Mouse (Mus musculus): ENCODE measurements at regions not wholly inside any gene's neighbourhood (a gene's known extent, or its start where the extent isn't known, plus 50 kb on each side); places are given as distances from the start of the nearest gene placed in this dataset.

DNA sequence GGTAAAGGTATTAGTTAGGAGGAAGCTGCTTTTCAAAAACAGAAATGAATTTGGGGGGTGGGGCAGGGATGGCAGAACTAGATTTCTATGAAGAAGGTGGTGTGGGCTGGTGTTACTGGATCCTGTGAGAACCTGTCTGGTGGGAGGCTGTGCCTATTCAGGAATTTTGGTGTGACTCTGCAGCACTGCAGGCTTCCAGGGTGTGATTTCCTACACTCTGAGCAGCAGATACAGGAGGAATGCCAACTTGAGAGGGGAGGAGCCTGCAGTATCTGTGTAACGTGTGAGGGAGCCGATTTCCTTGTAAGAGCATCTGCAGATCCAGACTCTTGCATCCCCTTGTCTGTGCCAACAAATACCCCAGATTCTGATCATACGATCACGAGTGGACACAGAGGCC is 231.1 kb downstream of the Gadd45g start:
- Histone ChIP-seq H3K4me3 (no peak overlapping the region), H3K4me2 (no peak overlapping the region), H3K4me1 (replicated peaks) (peaks cover 44% of the 10 kb centered on the region), H3K9ac (no peak overlapping the region), H3K9me3 (replicated peaks) (no peaks in the 10 kb centered on the region), H3K27ac (peak overlapping the region; percentile 93; the same call in 1 of the 2 replicates), H3K27me3 (no peaks in the 10 kb centered on the region), H3K36me3 (no peaks in the 10 kb centered on the region)
- no peak for ATAC-seq (replicated peaks; ENCODE audit: insufficient number of reproducible peaks, insufficient read depth, low FRiP score, low read depth)
- 33% methylated on average over 4 of the region's 4 CpGs for WGBS

- WGBS = 53% methylated on average over 6 of the region's 6 CpGs
- no peak for ATAC-seq (replicated peaks; ENCODE audit: insufficient number of reproducible peaks, insufficient read depth, low FRiP score, low read depth)
- H3K9ac ChIP-seq = no peak overlapping the region
Observed at GRCm38 (mm10) chr13:52078561-52078960, 232.1 kb downstream of the Gadd45g start.

DNA sequence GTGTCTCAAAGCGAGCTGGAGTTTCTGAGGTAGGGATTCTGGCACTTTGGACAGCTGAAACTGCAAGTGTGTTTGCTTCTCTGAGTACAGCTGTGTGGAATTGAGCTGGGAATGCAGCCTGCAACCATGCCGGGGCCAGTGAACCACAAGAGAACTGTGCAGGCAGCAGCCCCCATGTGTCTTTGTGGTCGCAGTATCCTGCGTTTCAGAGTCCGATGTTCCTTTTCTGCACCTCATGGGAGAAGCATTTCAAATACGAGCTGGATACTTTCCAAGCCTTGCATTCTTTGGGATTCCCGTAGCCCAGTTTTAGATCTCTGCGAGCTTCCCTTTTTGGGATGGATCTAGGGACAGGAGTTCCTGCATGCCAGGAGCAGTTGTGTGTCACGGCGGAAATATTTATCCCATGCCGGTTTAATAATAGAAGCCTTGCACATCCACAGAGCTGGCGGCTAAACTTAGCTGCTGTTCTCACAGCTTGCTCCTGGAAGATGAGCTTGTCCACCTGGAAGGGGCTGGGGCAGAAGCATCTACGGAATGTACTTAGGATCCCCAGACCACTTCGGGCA is 233.3 kb downstream of the Gadd45g start:
- Histone ChIP-seq H3K4me3 (0 out of 2 replicates have a peak overlapping the region, but pooled peaks have one; percentile 6), H3K9ac (peak overlapping the region; percentile 32), H3K4me1 (replicated peaks) (peaks cover 45% of the 10 kb centered on the region), H3K9me3 (replicated peaks) (no peaks in the 10 kb centered on the region), H3K36me3 (no peaks in the 10 kb centered on the region), H3K27me3 (no peaks in the 10 kb centered on the region), H3K4me2 (peak overlapping the region; percentile 45), H3K27ac (peak overlapping the region; percentile 93)
- ATAC-seq (replicated peaks; ENCODE audit: insufficient number of reproducible peaks, insufficient read depth, low FRiP score, low read depth) = peak; percentile 88
- 9% methylated on average over 14 of the region's 14 CpGs for WGBS

More at GRCm38 (mm10) chr13:52078561-52078960, 232.1 kb downstream of the Gadd45g start:
- Histone ChIP-seq H3K9me3 (replicated peaks) (no peaks in the 10 kb centered on the region), H3K4me3 (no peak overlapping the region), H3K36me3 (no peaks in the 10 kb centered on the region), H3K27ac (peak overlapping the region; percentile 93), H3K4me1 (replicated peaks) (peaks cover 44% of the 10 kb centered on the region), H3K4me2 (no peak overlapping the region), H3K27me3 (no peaks in the 10 kb centered on the region)

DNA sequence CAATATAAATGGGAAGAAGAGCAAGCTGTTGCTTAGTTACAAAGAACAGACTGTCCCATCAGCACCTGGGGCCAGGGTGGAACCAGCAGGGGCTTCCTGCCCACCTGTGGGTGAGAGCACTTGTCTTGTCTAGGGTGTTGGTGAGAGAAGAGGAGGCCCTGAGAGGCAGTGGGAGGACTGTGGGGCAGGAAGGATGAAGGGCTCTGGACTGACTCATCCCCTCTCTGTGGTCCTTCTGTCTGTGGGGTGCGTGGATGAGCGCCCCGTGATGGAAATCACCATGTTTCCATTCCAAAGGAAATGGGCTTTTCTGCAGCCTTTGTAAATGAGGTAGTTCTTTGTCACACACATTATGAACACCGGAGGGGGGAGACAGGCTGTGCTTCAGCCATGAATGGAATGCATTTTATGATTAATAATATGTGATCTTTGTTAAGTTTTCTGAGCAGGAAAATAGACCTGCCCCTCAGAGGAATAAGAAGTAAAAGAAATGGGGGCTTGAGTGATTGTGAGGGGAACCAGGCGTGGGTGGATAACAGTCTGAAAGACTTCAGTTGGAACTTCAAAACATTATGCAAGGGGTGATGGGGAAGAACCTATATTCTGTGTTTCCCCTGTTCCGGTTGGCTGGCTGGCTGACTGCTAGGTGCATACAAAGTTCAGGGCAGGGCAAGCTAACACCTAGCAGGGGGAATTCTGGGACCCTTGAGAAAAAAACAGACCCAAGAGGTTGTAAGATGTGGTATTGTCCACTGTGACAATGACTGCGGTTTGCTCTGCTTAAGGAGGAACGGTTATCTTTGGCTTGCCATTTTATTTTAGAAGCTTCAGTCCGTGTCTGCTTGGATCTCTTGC is 237.3 kb downstream of the Gadd45g start:
- peaks cover 43% of the 10 kb centered on the region for H3K4me1 ChIP-seq (replicated peaks)
- no peak overlapping the region for H3K27ac ChIP-seq
- no peaks in the 10 kb centered on the region for H3K27me3 ChIP-seq
- no peak overlapping the region for H3K4me3 ChIP-seq
- no peaks in the 10 kb centered on the region for H3K36me3 ChIP-seq
- no peaks in the 10 kb centered on the region for H3K9me3 ChIP-seq (replicated peaks)
- no peak overlapping the region for H3K4me2 ChIP-seq
- ATAC-seq (replicated peaks; ENCODE audit: insufficient number of reproducible peaks, insufficient read depth, low FRiP score, low read depth) = no peak
- no peak overlapping the region for H3K9ac ChIP-seq
- WGBS = 72% methylated on average over 9 of the region's 9 CpGs

DNA sequence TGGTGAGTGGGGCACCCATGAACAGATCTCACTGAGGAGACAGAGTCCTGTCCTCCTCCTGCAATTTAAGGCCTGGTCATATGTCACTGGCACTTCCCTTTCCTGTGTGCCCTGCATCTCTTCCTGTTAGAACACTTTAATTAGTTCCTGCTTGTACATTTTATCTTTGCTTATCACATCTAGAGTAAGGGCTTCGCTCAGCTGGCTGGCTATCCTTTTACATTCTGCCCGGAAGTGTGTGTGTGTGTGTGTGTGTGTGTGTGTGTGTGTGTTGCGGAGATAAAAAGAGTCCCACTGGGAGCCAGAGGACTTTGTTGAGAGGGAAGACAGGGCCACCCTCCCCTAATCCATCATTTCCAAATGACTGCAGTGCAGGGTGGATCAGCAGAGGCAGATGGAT is 238.6 kb downstream of the Gadd45g start:
- ATAC-seq (replicated peaks; ENCODE audit: insufficient number of reproducible peaks, insufficient read depth, low FRiP score, low read depth) = no peak
- no peak overlapping the region for H3K9ac ChIP-seq
- H3K4me1 ChIP-seq (replicated peaks) = peaks cover 33% of the 10 kb centered on the region
- H3K9me3 ChIP-seq (replicated peaks) = no peaks in the 10 kb centered on the region
- H3K27ac ChIP-seq = no peak overlapping the region
- H3K36me3 ChIP-seq = no peaks in the 10 kb centered on the region
- H3K4me2 ChIP-seq = no peak overlapping the region
- no peaks in the 10 kb centered on the region for H3K27me3 ChIP-seq
- H3K4me3 ChIP-seq = no peak overlapping the region
- 33% methylated on average over 3 of the region's 3 CpGs for WGBS

DNA sequence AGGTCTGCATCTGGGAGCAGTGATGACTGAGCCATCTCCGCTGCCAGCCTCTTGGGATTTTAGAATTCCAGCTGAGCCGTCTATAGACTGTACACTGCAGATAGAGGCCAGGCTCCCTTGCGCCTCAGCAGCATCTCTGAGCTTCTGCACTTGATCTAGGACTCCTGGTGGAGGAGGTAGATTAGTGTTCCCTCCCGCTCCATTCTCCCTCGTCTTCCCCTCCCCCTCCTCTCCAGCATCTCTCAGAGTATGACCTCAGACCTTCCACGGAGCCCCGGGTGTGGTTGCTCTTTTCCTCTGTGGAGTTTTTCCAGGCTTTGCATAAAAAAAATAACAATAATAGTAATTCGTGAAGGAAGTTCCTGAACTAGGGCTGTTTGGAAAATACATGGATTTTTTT is 241.8 kb downstream of the Gadd45g start:
- Histone ChIP-seq H3K4me2 (no peak overlapping the region), H3K27me3 (no peaks in the 10 kb centered on the region), H3K4me3 (no peak overlapping the region), H3K9ac (no peak overlapping the region), H3K36me3 (no peaks in the 10 kb centered on the region), H3K27ac (no peak overlapping the region), H3K4me1 (replicated peaks) (peaks cover 23% of the 10 kb centered on the region), H3K9me3 (replicated peaks) (no peaks in the 10 kb centered on the region)
- WGBS = 22% methylated on average over 8 of the region's 8 CpGs
- ATAC-seq (replicated peaks; ENCODE audit: insufficient number of reproducible peaks, insufficient read depth, low FRiP score, low read depth) = no peak

- 70% methylated on average over 4 of the region's 4 CpGs for WGBS
Observed at GRCm38 (mm10) chr13:52090365-52090764, 243.9 kb downstream of the Gadd45g start.

GRCm38 (mm10) chr13:52094785-52095184 is 248.3 kb downstream of the Gadd45g start:
- no peak overlapping the region for H3K4me3 ChIP-seq
- no peaks in the 10 kb centered on the region for H3K27me3 ChIP-seq
- H3K9ac ChIP-seq = no peak overlapping the region
- H3K9me3 ChIP-seq (replicated peaks) = no peaks in the 10 kb centered on the region
- no peaks in the 10 kb centered on the region for H3K36me3 ChIP-seq
- no peak overlapping the region for H3K4me2 ChIP-seq
- ATAC-seq (replicated peaks; ENCODE audit: insufficient number of reproducible peaks, insufficient read depth, low FRiP score, low read depth) = 0 out of 2 replicates have a peak, but pooled peaks have one; percentile 35
- WGBS = 63% methylated on average over 7 of the region's 7 CpGs
- H3K27ac ChIP-seq = no peak overlapping the region
- peaks cover 6% of the 10 kb centered on the region for H3K4me1 ChIP-seq (replicated peaks)

More at GRCm38 (mm10) chr13:52090365-52090764, 243.9 kb downstream of the Gadd45g start:
- no peak for ATAC-seq (replicated peaks; ENCODE audit: insufficient number of reproducible peaks, insufficient read depth, low FRiP score, low read depth)
- Histone ChIP-seq H3K36me3 (no peaks in the 10 kb centered on the region), H3K4me3 (no peak overlapping the region), H3K9ac (no peak overlapping the region), H3K9me3 (replicated peaks) (no peaks in the 10 kb centered on the region), H3K4me2 (no peak overlapping the region), H3K4me1 (replicated peaks) (peaks cover 21% of the 10 kb centered on the region), H3K27ac (no peak overlapping the region), H3K27me3 (no peaks in the 10 kb centered on the region)

DNA sequence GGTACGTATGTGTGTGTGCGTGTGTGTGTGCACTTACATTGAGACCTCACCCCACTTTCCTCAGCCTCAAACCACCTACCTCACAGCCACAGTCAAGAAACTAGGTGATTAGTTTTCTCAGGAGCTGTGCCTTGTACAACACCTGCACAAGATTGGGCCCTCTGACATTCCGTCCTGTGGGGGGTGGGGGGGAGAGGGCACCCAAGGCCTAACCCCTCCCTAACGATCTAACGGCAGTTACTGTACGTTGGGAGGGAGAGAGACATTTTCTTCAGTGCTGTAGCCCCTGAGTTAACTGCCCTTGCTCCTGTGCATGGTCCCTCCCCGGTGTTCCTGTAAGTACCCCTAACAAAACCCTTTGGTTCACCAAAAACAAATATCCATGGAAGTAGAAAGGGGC is 250.0 kb downstream of the Gadd45g start:
- no peak for ATAC-seq (replicated peaks; ENCODE audit: insufficient number of reproducible peaks, insufficient read depth, low FRiP score, low read depth)

DNA sequence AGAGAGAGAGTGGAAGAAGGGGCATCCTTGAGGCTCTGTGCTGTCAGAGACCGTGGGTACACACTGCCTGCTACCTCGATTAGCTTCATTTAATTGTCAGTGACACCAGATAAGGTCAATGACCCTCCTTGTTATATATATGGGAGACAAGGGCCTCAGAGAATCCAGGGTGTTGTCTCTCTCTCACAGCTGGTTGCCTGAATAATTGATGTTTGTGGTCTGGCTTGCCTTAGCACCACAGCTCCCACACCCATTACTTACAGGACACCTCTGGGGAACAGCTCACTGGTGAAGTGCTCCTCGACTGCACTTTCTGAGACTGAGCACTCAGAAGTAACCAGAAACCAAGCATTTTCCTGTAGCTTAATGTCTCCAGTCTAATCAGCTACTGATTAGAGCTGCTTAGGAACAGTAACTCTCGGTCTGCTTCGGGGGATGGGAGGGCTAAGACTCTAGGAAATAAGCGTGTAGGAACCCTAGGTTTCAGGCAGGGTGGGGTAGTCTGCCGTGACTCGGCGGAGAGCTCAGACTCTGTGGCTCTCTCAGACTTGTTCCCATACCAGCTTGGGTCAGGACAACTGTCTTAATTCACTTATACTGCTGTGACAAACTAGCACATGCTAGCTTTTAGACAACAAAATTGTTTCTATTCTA is 259.6 kb downstream of the Gadd45g start:
- 21% methylated on average over 9 of the region's 9 CpGs for WGBS
- ATAC-seq (replicated peaks; ENCODE audit: insufficient number of reproducible peaks, insufficient read depth, low FRiP score, low read depth) = 0 out of 2 replicates have a peak, but pooled peaks have one; percentile 14
- Histone ChIP-seq H3K4me1 (replicated peaks) (peaks cover 18% of the 10 kb centered on the region), H3K4me3 (no peak overlapping the region), H3K36me3 (no peaks in the 10 kb centered on the region), H3K9ac (no peak overlapping the region), H3K27me3 (no peaks in the 10 kb centered on the region), H3K27ac (no peak overlapping the region), H3K4me2 (no peak overlapping the region), H3K9me3 (replicated peaks) (no peaks in the 10 kb centered on the region)

More for the DNA sequence above, 250.0 kb downstream of the Gadd45g start:
- H3K4me3 ChIP-seq = no peak overlapping the region
- no peak overlapping the region for H3K27ac ChIP-seq
- peaks cover 18% of the 10 kb centered on the region for H3K4me1 ChIP-seq (replicated peaks)
- no peaks in the 10 kb centered on the region for H3K36me3 ChIP-seq
- no peak overlapping the region for H3K9ac ChIP-seq
- H3K27me3 ChIP-seq = no peaks in the 10 kb centered on the region
- no peak overlapping the region for H3K4me2 ChIP-seq
- no peaks in the 10 kb centered on the region for H3K9me3 ChIP-seq (replicated peaks)
- 80% methylated on average over 7 of the region's 7 CpGs for WGBS

- no peak for ATAC-seq (replicated peaks; ENCODE audit: insufficient number of reproducible peaks, insufficient read depth, low FRiP score, low read depth)
- WGBS = 72% methylated on average over 8 of the region's 8 CpGs
- no peak overlapping the region for H3K4me2 ChIP-seq
Observed at GRCm38 (mm10) chr13:52108349-52108921, 262.0 kb downstream of the Gadd45g start.

More at GRCm38 (mm10) chr13:52108349-52108921, 262.0 kb downstream of the Gadd45g start:
- Histone ChIP-seq H3K27ac (no peak overlapping the region), H3K9me3 (replicated peaks) (no peaks in the 10 kb centered on the region), H3K9ac (no peak overlapping the region), H3K27me3 (no peaks in the 10 kb centered on the region), H3K4me3 (no peak overlapping the region), H3K4me1 (replicated peaks) (peaks cover 24% of the 10 kb centered on the region), H3K36me3 (no peaks in the 10 kb centered on the region)
